Mouse (Mus musculus) left cerebral cortex, postnatal 10 days (tissue): ENCODE results near the gene Stxbp4. TPM values are rescaled to one million over a fixed set of nuclear protein-coding genes. Genes with fewer than 3 reads are reported as not detected.

Source experiments
- DNase-seq, 2 experiments: peaks; one replicate each; pipeline ENCODE4 v3.0.0; 2021 to 2022; ENCODE audit warnings: low spot score in 2 of 2, mixed read lengths in 1 of 2; ENCODE audit errors: extremely low spot score in 1 of 2
- intact Hi-C: fragments of 180-260 bp; cut with DNase I; formaldehyde crosslinking; loops from one replicate; pipeline ENCODE4 v1.15.1; 2025
- total RNA-seq, 2 experiments: library from RNA; stranded (reverse); gene quantifications; 2 replicates each; pipeline ENCODE4 v1.2.3; 2021

The Stxbp4 gene
- total RNA-seq, 2 experiments from 2014 or later = 8.4 to 8.7 TPM

GRCm38 (mm10) chr11:90494981-90495380, 142.9 kb downstream of the Stxbp4 start:
- DNase-seq = no peak

GRCm38 (mm10) chr11:90492511-90492910, 145.4 kb downstream of the Stxbp4 start:
- DNase-seq = no peak
- intact Hi-C loops = no loop called here

More at GRCm38 (mm10) chr11:90494981-90495380, 142.9 kb downstream of the Stxbp4 start:
- intact Hi-C loops = no loop called here

GRCm38 (mm10) chr11:90489166-90489565, 148.7 kb downstream of the Stxbp4 start:
- intact Hi-C loops = no loop called here

GRCm38 (mm10) chr11:90487686-90488085, 150.2 kb downstream of the Stxbp4 start:
- no peak for DNase-seq
- intact Hi-C loops = no loop called here

More at GRCm38 (mm10) chr11:90489166-90489565, 148.7 kb downstream of the Stxbp4 start:
- DNase-seq = no peak

- intact Hi-C loops = no loop called here
- no peak for DNase-seq
Observed at GRCm38 (mm10) chr11:90484750-90485637, 152.9 kb downstream of the Stxbp4 start.

GRCm38 (mm10) chr11:90483766-90484165, 154.1 kb downstream of the Stxbp4 start:
- no peak for DNase-seq
- intact Hi-C loops = no loop called here

- no peak for DNase-seq
- intact Hi-C loops = no loop called here
Observed at GRCm38 (mm10) chr11:90481828-90482227, 156.1 kb downstream of the Stxbp4 start.

- DNase-seq = no peak
- intact Hi-C loops = no loop called here
Observed at GRCm38 (mm10) chr11:90470271-90470670, 167.6 kb downstream of the Stxbp4 start.

- DNase-seq = no peak
Observed at GRCm38 (mm10) chr11:90464046-90464595, 173.8 kb downstream of the Stxbp4 start.

GRCm38 (mm10) chr11:90460458-90460857, 177.4 kb downstream of the Stxbp4 start:
- intact Hi-C loops = no loop called here
- DNase-seq = no peak

More at GRCm38 (mm10) chr11:90464046-90464595, 173.8 kb downstream of the Stxbp4 start:
- intact Hi-C loops = no loop called here

- no peak for DNase-seq
- intact Hi-C loops = no loop called here
Observed at GRCm38 (mm10) chr11:90452134-90452533, 185.8 kb downstream of the Stxbp4 start.

- intact Hi-C loops = no loop called here
Observed at GRCm38 (mm10) chr11:90451506-90451905, 186.4 kb downstream of the Stxbp4 start.

GRCm38 (mm10) chr11:90442462-90442861, 195.4 kb downstream of the Stxbp4 start:
- intact Hi-C loops = no loop called here

More at GRCm38 (mm10) chr11:90451506-90451905, 186.4 kb downstream of the Stxbp4 start:
- DNase-seq = no peak

GRCm38 (mm10) chr11:90440851-90441250, 197.0 kb downstream of the Stxbp4 start:
- DNase-seq = no peak
- intact Hi-C loops = no loop called here

More at GRCm38 (mm10) chr11:90442462-90442861, 195.4 kb downstream of the Stxbp4 start:
- DNase-seq = no peak

- intact Hi-C loops = no loop called here
- DNase-seq = no peak
Observed at GRCm38 (mm10) chr11:90438768-90439167, 199.1 kb downstream of the Stxbp4 start.

Other genes starting within 250 kb of the Stxbp4 start
- 10 to 100 TPM; 49.4 to 49.5 TPM for gene Hlf, start 247.2 kb downstream of the Stxbp4 start, total RNA-seq
- 10 to 100 TPM; 24.4 to 25.5 TPM for gene Cox11, start 89 bp upstream of the Stxbp4 start, total RNA-seq
- 10 to 100 TPM; 17.1 to 19.3 TPM for gene Tom1l1, start 50.3 kb upstream of the Stxbp4 start, total RNA-seq